ENCODE assay signal across 8 mouse cellular contexts in the genomic region with DNA sequence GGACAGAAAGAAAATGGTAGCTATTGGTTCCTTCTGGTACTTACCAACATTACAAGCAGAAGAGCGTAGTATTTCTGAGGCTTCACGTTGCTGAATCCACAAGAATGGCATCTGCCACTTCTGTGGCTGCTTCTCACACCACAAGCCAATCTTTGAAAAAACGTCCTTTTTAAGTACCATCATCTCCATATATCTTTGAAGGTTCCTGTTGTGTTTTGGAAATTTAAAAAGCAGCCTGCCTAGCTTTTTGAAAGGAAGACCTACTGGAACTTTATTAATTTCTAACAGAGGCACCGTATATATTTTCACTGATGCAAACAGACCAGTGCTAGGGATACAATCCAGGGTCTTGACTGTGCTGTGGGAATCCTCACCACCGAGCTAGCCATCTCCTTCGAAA. TPM values are rescaled to one million over a fixed set of nuclear protein-coding genes. Genes with fewer than 3 reads are reported as not detected.
DNase-seq lines count a peak whose midpoint lies in the region; ATAC-seq and TF ChIP-seq lines count a peak whose summit lies in the region.

No protein-coding gene starts in this region.

- H3K4me2 ChIP-seq in forebrain, postnatal 0 days (ENCODE audit: low read depth), result peak overlapping the region; percentile 53

- H3K36me3 ChIP-seq in heart, embryonic 10.5 days, result peaks cover 33% of the 10 kb centered on the region; the same call in 1 of the 2 replicates
- H3K36me3 ChIP-seq in ES-Bruce4 (ENCODE audit: control insufficient read depth, insufficient read depth, low read length, poor library complexity, severe bottlenecking), result peaks cover 31% of the 10 kb centered on the region
- H3K36me3 ChIP-seq in forebrain, postnatal 0 days (ENCODE audit: insufficient read depth), result peaks cover 4% of the 10 kb centered on the region; the same call in 1 of the 2 replicates
- peaks cover 45% of the 10 kb centered on the region for H3K36me3 ChIP-seq in midbrain, embryonic 10.5 days

- H3K9ac ChIP-seq in ES-Bruce4 (ENCODE audit: low read depth, poor library complexity, severe bottlenecking), result peak overlapping the region; percentile 89
- peak overlapping the region; percentile 99 for H3K9ac ChIP-seq in forebrain, postnatal 0 days

- no peak for DNase-seq in heart, embryonic 10.5 days (ENCODE audit: low spot score)
- DNase-seq in heart, postnatal 25 days (ENCODE audit: low spot score), result no peak
- DNase-seq in forebrain, postnatal 0 days, result no peak
- no peak for DNase-seq in midbrain, embryonic 10.5 days (ENCODE audit: low spot score)
- no peak for DNase-seq in adrenal gland, postnatal 36 days
- no peak for DNase-seq in kidney, postnatal 10 days
- DNase-seq in adrenal gland, postnatal 4 days (ENCODE audit: low spot score in 2 of 2), result no peak

- no peak for TF ChIP-seq POLR2A in ES-Bruce4 (IDR thresholded peaks at IDR 0.05; ENCODE audit: insufficient read depth, low read length)

- 55% methylated on average over 6 of the region's 6 CpGs for WGBS in heart, embryonic 10.5 days
- 20% methylated on average over 6 of the region's 6 CpGs for WGBS in forebrain, postnatal 0 days
- 66% methylated on average over 6 of the region's 6 CpGs for whole genome bisulfite sequencing in midbrain, embryonic 10.5 days

- peaks cover 8% of the 10 kb centered on the region; the same call in 1 of the 2 replicates for H3K27me3 ChIP-seq in heart, embryonic 10.5 days (ENCODE audit: insufficient read depth, poor library complexity, severe bottlenecking)
- no peaks in the 10 kb centered on the region for H3K27me3 ChIP-seq in ES-Bruce4 (ENCODE audit: control insufficient read depth, insufficient read depth, low read length, poor library complexity, severe bottlenecking)
- H3K27me3 ChIP-seq in forebrain, postnatal 0 days (ENCODE audit: insufficient read depth, low read length), result no peaks in the 10 kb centered on the region
- H3K27me3 ChIP-seq in midbrain, embryonic 10.5 days (ENCODE audit: low read depth, poor library complexity, severe bottlenecking), result peaks cover 12% of the 10 kb centered on the region; the same call in 1 of the 2 replicates

- no peak for ATAC-seq in forebrain, postnatal 0 days

- no peaks in the 10 kb centered on the region for H3K9me3 ChIP-seq in heart, embryonic 10.5 days
- peaks cover 3% of the 10 kb centered on the region; the same call in 1 of the 2 replicates for H3K9me3 ChIP-seq in ES-Bruce4 (replicated peaks; ENCODE audit: control insufficient read depth, insufficient read depth, low read length, poor library complexity, severe bottlenecking)
- H3K9me3 ChIP-seq in forebrain, postnatal 0 days (ENCODE audit: low read length), result no peaks in the 10 kb centered on the region
- H3K9me3 ChIP-seq in midbrain, embryonic 10.5 days (replicated peaks), result no peaks in the 10 kb centered on the region

- H3K4me1 ChIP-seq in heart, embryonic 10.5 days, result peaks cover 17% of the 10 kb centered on the region
- H3K4me1 ChIP-seq in ES-Bruce4 (ENCODE audit: control insufficient read depth, insufficient read depth, low read length), result peaks cover 3% of the 10 kb centered on the region
- H3K4me1 ChIP-seq in forebrain, postnatal 0 days (ENCODE audit: insufficient read depth), result peaks cover 32% of the 10 kb centered on the region
- peaks cover 50% of the 10 kb centered on the region for H3K4me1 ChIP-seq in midbrain, embryonic 10.5 days

- peak overlapping the region; percentile 84 for H3K4me3 ChIP-seq in heart, embryonic 10.5 days
- peak overlapping the region; percentile 76; the same call in 1 of the 2 replicates for H3K4me3 ChIP-seq in ES-Bruce4 (ENCODE audit: low read depth, low read length)
- H3K4me3 ChIP-seq in forebrain, postnatal 0 days (ENCODE audit: low read depth, low read length), result peak overlapping the region; percentile 89
- H3K4me3 ChIP-seq in midbrain, embryonic 10.5 days, result peak overlapping the region; percentile 82

- no peak for TF ChIP-seq EP300 in ES-Bruce4 (IDR thresholded peaks at IDR 0.05; ENCODE audit: insufficient read depth, low read depth, low read length)

- intact Hi-C loops in heart, postnatal 25 days (cut with DNase I), result loop anchor here (1.0 to 10.0 kb wide), 5 partner anchors 72 to 355 kb away; a partner anchor contains a TSS

- H3K27ac ChIP-seq in heart, embryonic 10.5 days, result peak overlapping the region; percentile 99; the same call in 1 of the 2 replicates
- H3K27ac ChIP-seq in ES-Bruce4 (ENCODE audit: insufficient read depth, low read length), result no peak overlapping the region
- H3K27ac ChIP-seq in forebrain, postnatal 0 days (ENCODE audit: low read depth, low read length), result no peak overlapping the region
- peak overlapping the region; percentile 98 for H3K27ac ChIP-seq in midbrain, embryonic 10.5 days (replicated peaks)

- no peak for TF ChIP-seq CTCF in ES-Bruce4 (IDR thresholded peaks at IDR 0.05; ENCODE audit: low read depth, low read length)
- TF ChIP-seq CTCF in forebrain, postnatal 0 days (IDR thresholded peaks at IDR 0.05; ENCODE audit: low read depth), result no peak

RNA-seq across cellular contexts. Expression of a gene that starts 1.4 kb away (rescaled TPM):
- 4.8 and 7.2 TPM in 2 replicates for polyA plus RNA-seq in heart, embryonic 10.5 days (2016; fragmentation: Nextera tagmentation; extraction: Ambion mirVana)
- 10 to 100 TPM; 14.8 to 17.7 TPM for total RNA-seq in heart, postnatal 25 days (2021)
- polyA plus RNA-seq in ES-Bruce4 (2011; ENCODE audit: insufficient read depth, insufficient read length, low read depth, missing spikeins), result 3.7 and 5.9 TPM in 2 replicates
- total RNA-seq in forebrain, postnatal 0 days (2014; rRNA removed), result 25.3 and 36.1 TPM in 2 replicates
- polyA plus RNA-seq in forebrain, postnatal 0 days (2015; fragmentation: Nextera tagmentation; extraction: Ambion mirVana), result 14.7 and 15.0 TPM in 2 replicates
- 15.1 and 18.1 TPM in 2 replicates for polyA plus RNA-seq in midbrain, embryonic 10.5 days (2016; fragmentation: Nextera tagmentation; extraction: Ambion mirVana)
- total RNA-seq in adrenal gland, postnatal 36 days (2021), result 1 to 10 TPM; 3.7 to 6.2 TPM
- 1 to 10 TPM; 7.6 to 8.0 TPM for total RNA-seq in adrenal gland, postnatal 4 days (2021)

Comparison
In these comparisons a context has a peak if more than half of its experiments do, and no peak if none do; other contexts are left out.
1. H3K27ac ChIP-seq: peak in heart, embryonic 10.5 days (single experiment) and midbrain, embryonic 10.5 days (single experiment); none in ES-Bruce4 (single experiment) and forebrain, postnatal 0 days (single experiment).
2. Peak in every context shown above with its lines, with median percentiles within 50 percentile points of each other: H3K4me3 ChIP-seq.